Mouse (Mus musculus) small intestine, adult 2 months (tissue): Measurements from ENCODE around the gene 4930452B06Rik.

Experiments used
- CTCF ChIP-seq: fragments of 200-500 bp; IDR thresholded peaks from 2 replicates; pipeline ENCODE4 v1.5.1; 2012; ENCODE audit warnings: low read depth, mild to moderate bottlenecking, control low read depth, inconsistent platforms, low read length, moderate library complexity, mixed read lengths; ENCODE audit not compliant: insufficient replicate concordance, insufficient read length; ENCODE audit errors: extremely low read depth
- POLR2A ChIP-seq: fragments of 200-500 bp; IDR thresholded peaks from 2 replicates; pipeline ENCODE4 v1.6.1; 2012; ENCODE audit warnings: low read depth, mild to moderate bottlenecking, control low read depth, inconsistent platforms, low read length, moderate library complexity

DNA sequence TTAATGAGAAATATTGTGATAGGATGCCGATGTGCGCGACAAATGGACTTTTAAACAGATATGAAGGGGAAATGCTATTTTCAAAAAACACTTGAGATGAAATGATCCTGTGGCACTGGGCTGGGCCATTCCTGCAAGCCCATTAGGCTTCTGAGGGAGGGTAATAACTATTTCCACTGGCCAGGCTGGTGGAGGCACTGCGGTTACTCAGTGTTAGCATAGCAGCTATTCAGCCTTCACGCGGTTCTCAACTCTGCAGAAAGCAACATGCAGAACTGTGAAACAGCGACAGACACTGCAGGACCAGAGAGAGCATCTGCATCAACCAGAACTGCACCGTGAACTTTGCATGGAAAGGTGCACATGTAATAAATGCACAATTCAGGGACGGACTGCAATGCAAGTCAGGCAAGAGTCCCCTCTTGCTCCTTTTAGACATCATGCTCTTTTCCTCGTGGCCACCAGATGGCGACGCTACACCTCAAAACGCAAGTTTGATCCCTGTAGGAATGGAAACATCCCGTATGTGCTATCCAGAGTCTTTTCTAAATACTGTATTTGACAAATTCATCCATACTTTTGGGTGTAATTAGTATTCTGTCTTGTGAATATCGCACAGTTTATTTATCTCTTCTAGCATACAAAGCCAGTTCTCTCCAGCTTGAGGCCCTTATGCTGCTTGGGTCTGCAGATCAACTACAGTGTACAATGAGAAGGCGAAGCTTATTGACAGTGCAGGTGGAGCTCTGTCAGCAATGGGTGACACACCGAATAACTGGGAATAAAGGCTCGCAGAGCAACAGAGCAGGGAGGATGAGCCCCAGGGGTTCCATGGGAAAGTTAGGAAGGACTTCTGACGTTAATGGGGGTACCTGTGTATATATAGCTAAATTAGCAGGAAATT lies 205.6 kb downstream of the 4930452B06Rik start:
- peak; percentile 53; the same call in 1 of the 2 replicates for TF ChIP-seq CTCF
- no peak for TF ChIP-seq POLR2A
